Mouse (Mus musculus) forebrain, embryonic 13.5 days (tissue): Measurements from ENCODE around the gene Mroh2a. TPM values are rescaled to one million over a fixed set of nuclear protein-coding genes. Genes with fewer than 3 reads are reported as not detected.

Experiments used
- ATAC-seq: fragments of 200-750 bp; cut with Nextera tagmentation; 2 replicates; pipeline ENCODE4 v1.8.0; 2017
- H3K27ac ChIP-seq: fragments of 300-500 bp; sonication (generic); 2 replicates; pipeline ENCODE4 v1.5.1; 2015; ENCODE audit warnings: inconsistent platforms, mild to moderate bottlenecking, moderate library complexity
- H3K27me3 ChIP-seq: fragments of 300-500 bp; sonication (generic); 2 replicates; pipeline ENCODE4 v1.6.1; 2015; ENCODE audit warnings: mild to moderate bottlenecking, inconsistent platforms
- H3K36me3 ChIP-seq: fragments of 300-500 bp; sonication (generic); 2 replicates; pipeline ENCODE4 v1.6.1; 2015; ENCODE audit warnings: mild to moderate bottlenecking, inconsistent platforms; ENCODE audit not compliant: poor library complexity, severe bottlenecking
- H3K4me1 ChIP-seq: fragments of 300-500 bp; sonication (generic); 2 replicates; pipeline ENCODE4 v1.6.1; 2015; ENCODE audit warnings: inconsistent platforms
- H3K4me2 ChIP-seq: fragments of 300-500 bp; sonication (generic); 2 replicates; pipeline ENCODE4 v1.6.1; 2015; ENCODE audit warnings: inconsistent platforms, mild to moderate bottlenecking, moderate library complexity
- H3K4me3 ChIP-seq: fragments of 300-500 bp; sonication (generic); 2 replicates; pipeline ENCODE4 v1.5.1; 2015; ENCODE audit warnings: mild to moderate bottlenecking, inconsistent platforms
- H3K9ac ChIP-seq: fragments of 300-500 bp; sonication (generic); 2 replicates; pipeline ENCODE4 v1.6.1; 2015; ENCODE audit warnings: mild to moderate bottlenecking, inconsistent platforms
- H3K9me3 ChIP-seq: fragments of 300-500 bp; sonication (generic); replicated peaks from 2 replicates; pipeline ENCODE4 v1.6.1; 2016; ENCODE audit warnings: inconsistent platforms
- WGBS: fragments of 180-500 bp; shearing (Covaris S2); methylation state at CpG from one replicate; pipeline ENCODE4 v1.1.7; 2015; 5-methylcytosine and 5-hydroxymethylcytosine counted together
- polyA plus RNA-seq: library from polyadenylated mRNA; unstranded; fragments of >200 nt; fragmentation: Nextera tagmentation; extraction: Ambion mirVana; gene quantifications from 2 replicates; pipeline ENCODE4 v1.2.1, GENCODE M21; 2015

The Mroh2a gene
- polyA plus RNA-seq, 1 experiment from 2014 or later, result 1.7 TPM

- H3K9me3 ChIP-seq, result peaks cover 1% of the 10 kb centered on the region; the same call in 1 of the 2 replicates
- no peak overlapping the region for H3K4me2 ChIP-seq
- H3K27me3 ChIP-seq, result no peaks in the 10 kb centered on the region
- ATAC-seq, result no peak
- peaks cover 100% of the 10 kb centered on the region for H3K36me3 ChIP-seq
- H3K4me1 ChIP-seq, result no peaks in the 10 kb centered on the region
- H3K27ac ChIP-seq, result no peak overlapping the region
- 90% methylated on average over 7 of the region's 7 CpGs for WGBS
- no peak overlapping the region for H3K9ac ChIP-seq
- H3K4me3 ChIP-seq, result no peak overlapping the region
These were observed 37.6 kb downstream of the Mroh2a start for GRCm38 (mm10) chr1:88264237-88264868.

GRCm38 (mm10) chr1:88264869-88265240 is 38.1 kb downstream of the Mroh2a start:
- no peak overlapping the region for H3K4me2 ChIP-seq
- H3K4me1 ChIP-seq, result no peaks in the 10 kb centered on the region

GRCm38 (mm10) chr1:88266123-88266522 is 39.3 kb downstream of the Mroh2a start:
- Histone ChIP-seq H3K9me3 (no peaks in the 10 kb centered on the region), H3K27ac (no peak overlapping the region), H3K4me2 (no peak overlapping the region), H3K4me1 (no peaks in the 10 kb centered on the region), H3K36me3 (peaks cover 91% of the 10 kb centered on the region), H3K9ac (no peak overlapping the region), H3K4me3 (no peak overlapping the region), H3K27me3 (no peaks in the 10 kb centered on the region)
- ATAC-seq, result no peak
- WGBS, result 90% methylated on average over 13 of the region's 13 CpGs

More at GRCm38 (mm10) chr1:88264869-88265240, 38.1 kb downstream of the Mroh2a start:
- WGBS, result 81% methylated on average over 4 of the region's 4 CpGs
- Histone ChIP-seq H3K4me3 (no peak overlapping the region), H3K9ac (no peak overlapping the region), H3K27me3 (no peaks in the 10 kb centered on the region), H3K9me3 (no peaks in the 10 kb centered on the region; the same call in 1 of the 2 replicates), H3K36me3 (peaks cover 100% of the 10 kb centered on the region), H3K27ac (no peak overlapping the region)
- ATAC-seq, result no peak

GRCm38 (mm10) chr1:88267489-88267888 is 40.7 kb downstream of the Mroh2a start:
- 95% methylated on average over 6 of the region's 6 CpGs for WGBS
- no peaks in the 10 kb centered on the region for H3K9me3 ChIP-seq
- ATAC-seq, result peak; percentile 6; the same call in 1 of the 2 replicates
- no peak overlapping the region for H3K4me3 ChIP-seq
- no peaks in the 10 kb centered on the region for H3K27me3 ChIP-seq
- no peak overlapping the region for H3K4me2 ChIP-seq
- no peak overlapping the region for H3K27ac ChIP-seq
- no peak overlapping the region for H3K9ac ChIP-seq
- H3K4me1 ChIP-seq, result no peaks in the 10 kb centered on the region
- peaks cover 90% of the 10 kb centered on the region for H3K36me3 ChIP-seq

- Histone ChIP-seq H3K4me3 (no peak overlapping the region), H3K4me2 (no peak overlapping the region), H3K9ac (no peak overlapping the region), H3K4me1 (no peaks in the 10 kb centered on the region), H3K27ac (no peak overlapping the region), H3K27me3 (no peaks in the 10 kb centered on the region), H3K36me3 (peaks cover 89% of the 10 kb centered on the region), H3K9me3 (no peaks in the 10 kb centered on the region)
- no peak for ATAC-seq
- 89% methylated on average over 6 of the region's 6 CpGs for WGBS
These were observed 41.3 kb downstream of the Mroh2a start for GRCm38 (mm10) chr1:88268070-88268469.

GRCm38 (mm10) chr1:88269539-88270309 is 42.9 kb downstream of the Mroh2a start:
- H3K4me1 ChIP-seq, result no peaks in the 10 kb centered on the region
- H3K36me3 ChIP-seq, result peaks cover 89% of the 10 kb centered on the region
- no peak overlapping the region for H3K4me2 ChIP-seq
- H3K27me3 ChIP-seq, result no peaks in the 10 kb centered on the region
- no peak overlapping the region for H3K27ac ChIP-seq
- no peak overlapping the region for H3K9ac ChIP-seq
- 91% methylated on average over 12 of the region's 12 CpGs for WGBS
- no peaks in the 10 kb centered on the region for H3K9me3 ChIP-seq
- H3K4me3 ChIP-seq, result no peak overlapping the region
- no peak for ATAC-seq

- H3K36me3 ChIP-seq, result peaks cover 69% of the 10 kb centered on the region
- 64% methylated on average over 4 of the region's 4 CpGs for WGBS
- no peak for ATAC-seq
These were observed 46.1 kb downstream of the Mroh2a start for GRCm38 (mm10) chr1:88272851-88273250.

GRCm38 (mm10) chr1:88273326-88273725 is 46.5 kb downstream of the Mroh2a start:
- H3K27ac ChIP-seq, result no peak overlapping the region
- no peak overlapping the region for H3K9ac ChIP-seq
- no peaks in the 10 kb centered on the region for H3K9me3 ChIP-seq
- ATAC-seq, result no peak
- H3K4me1 ChIP-seq, result peaks cover 25% of the 10 kb centered on the region
- 95% methylated on average over 3 of the region's 3 CpGs for WGBS
- H3K36me3 ChIP-seq, result peaks cover 64% of the 10 kb centered on the region
- H3K27me3 ChIP-seq, result no peaks in the 10 kb centered on the region
- H3K4me2 ChIP-seq, result no peak overlapping the region
- no peak overlapping the region for H3K4me3 ChIP-seq

More at GRCm38 (mm10) chr1:88272851-88273250, 46.1 kb downstream of the Mroh2a start:
- H3K4me1 ChIP-seq, result peaks cover 22% of the 10 kb centered on the region
- H3K9me3 ChIP-seq, result no peaks in the 10 kb centered on the region
- H3K4me3 ChIP-seq, result no peak overlapping the region
- H3K27me3 ChIP-seq, result no peaks in the 10 kb centered on the region
- H3K27ac ChIP-seq, result no peak overlapping the region
- no peak overlapping the region for H3K9ac ChIP-seq
- H3K4me2 ChIP-seq, result no peak overlapping the region

- Histone ChIP-seq H3K27ac (no peak overlapping the region), H3K36me3 (peaks cover 59% of the 10 kb centered on the region), H3K9me3 (no peaks in the 10 kb centered on the region), H3K4me1 (peaks cover 25% of the 10 kb centered on the region), H3K4me3 (no peak overlapping the region), H3K9ac (no peak overlapping the region), H3K27me3 (no peaks in the 10 kb centered on the region), H3K4me2 (no peak overlapping the region)
- WGBS, result 81% methylated on average over 4 of the region's 4 CpGs
- no peak for ATAC-seq
These were observed 47.0 kb downstream of the Mroh2a start for GRCm38 (mm10) chr1:88273832-88274231.

GRCm38 (mm10) chr1:88274371-88275077 is 47.7 kb downstream of the Mroh2a start:
- H3K4me1 ChIP-seq, result peaks cover 25% of the 10 kb centered on the region
- no peak for ATAC-seq
- H3K4me3 ChIP-seq, result no peak overlapping the region
- H3K4me2 ChIP-seq, result no peak overlapping the region
- no peak overlapping the region for H3K27ac ChIP-seq
- peaks cover 52% of the 10 kb centered on the region for H3K36me3 ChIP-seq
- H3K9ac ChIP-seq, result no peak overlapping the region
- H3K27me3 ChIP-seq, result no peaks in the 10 kb centered on the region
- WGBS, result 75% methylated on average over 11 of the region's 11 CpGs
- no peaks in the 10 kb centered on the region for H3K9me3 ChIP-seq

- Histone ChIP-seq H3K9ac (peak overlapping the region; percentile 71; the same call in 1 of the 2 replicates), H3K9me3 (no peaks in the 10 kb centered on the region), H3K27me3 (no peaks in the 10 kb centered on the region), H3K4me2 (peak overlapping the region; percentile 55; the same call in 1 of the 2 replicates), H3K4me1 (peaks cover 25% of the 10 kb centered on the region), H3K27ac (no peak overlapping the region), H3K36me3 (peaks cover 46% of the 10 kb centered on the region), H3K4me3 (no peak overlapping the region)
- 69% methylated on average over 13 of the region's 13 CpGs for WGBS
- ATAC-seq, result no peak
These were observed 48.4 kb downstream of the Mroh2a start for GRCm38 (mm10) chr1:88275078-88275680.
